Mouse (Mus musculus) cerebellum, adult 11 months (tissue): ENCODE data around the gene Slc17a8.
"Not testable (repeated sequence)": the region's sequence is repeated elsewhere in the genome, so short reads cannot be mapped to it uniquely, and the experiment has no call there.

ENCODE experiments used
- DNase-seq: peaks from one replicate; pipeline ENCODE4 v3.0.0; 2022

Gene Slc17a8

DNA sequence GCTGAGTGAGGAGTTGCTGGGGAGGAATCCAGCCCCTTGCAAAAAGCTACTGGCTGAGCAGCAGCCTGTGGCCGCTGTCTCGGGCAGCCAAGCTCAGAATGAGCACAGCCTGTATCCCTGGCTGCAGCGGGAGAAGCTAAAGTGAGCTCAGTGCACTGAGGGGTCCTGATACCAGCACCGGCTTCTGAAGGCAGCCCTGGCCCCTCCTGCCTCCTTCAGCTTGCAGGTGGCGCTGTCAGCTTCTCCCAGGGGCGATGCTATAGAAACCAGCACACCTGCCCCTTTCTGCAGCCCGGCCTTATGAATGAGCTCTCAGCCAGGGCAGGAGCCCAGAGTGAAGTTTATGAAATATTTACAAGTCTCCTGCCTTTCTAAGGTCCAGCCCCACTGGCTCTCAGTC, at the start of gene Slc17a8:
TSS of gene Slc17a8 (minus strand) at position 125 of the 400 bp plus-strand sequence.
- DNase-seq = no peak

DNA sequence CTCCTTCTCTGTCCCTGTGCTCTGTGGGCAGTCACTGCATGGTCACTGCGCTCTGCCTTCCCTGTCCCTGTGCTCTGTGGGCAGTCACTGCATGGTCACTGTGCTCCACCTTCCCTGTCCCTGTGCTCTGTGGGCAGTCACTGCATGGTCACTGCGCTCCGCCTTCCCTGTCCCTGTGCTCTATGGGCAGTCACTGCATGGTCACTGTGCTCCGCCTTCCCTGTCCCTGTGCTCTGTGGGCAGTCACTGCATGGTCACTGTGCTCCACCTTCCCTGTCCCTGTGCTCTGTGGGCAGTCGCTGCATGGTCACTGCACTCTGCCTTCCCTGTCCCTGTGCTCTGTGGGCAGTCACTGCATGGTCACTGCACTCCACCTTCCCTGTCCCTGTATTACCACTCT, 49.3 kb upstream of the Slc17a8 start:
- DNase-seq = not testable (repeated sequence)

GRCm38 (mm10) chr10:89667571-89667970, 46.5 kb upstream of the Slc17a8 start:
- no peak for DNase-seq

GRCm38 (mm10) chr10:89665679-89666078, 44.6 kb upstream of the Slc17a8 start:
- peak; percentile 56 for DNase-seq

GRCm38 (mm10) chr10:89664977-89665645, 44.1 kb upstream of the Slc17a8 start:
- DNase-seq = no peak

DNA sequence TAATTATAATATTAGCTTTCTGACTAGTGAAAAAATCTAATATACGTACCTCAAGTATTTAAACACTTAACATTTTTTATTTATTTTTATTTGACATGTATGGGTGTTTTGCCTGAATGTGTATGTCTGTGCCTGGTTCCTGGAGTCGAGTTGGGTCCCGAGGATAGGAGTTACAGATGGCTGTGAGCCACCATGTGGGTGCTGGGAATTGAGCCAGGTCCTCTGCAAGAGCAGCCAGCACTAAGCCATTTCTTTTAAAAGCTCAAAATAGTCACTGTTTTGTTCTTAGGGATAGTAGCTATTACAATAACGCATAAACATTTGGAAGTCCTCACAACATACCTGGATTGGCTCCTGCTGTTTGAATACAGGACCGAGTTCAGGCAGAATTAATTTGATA, 35.3 kb upstream of the Slc17a8 start:
- peak; percentile 52 for DNase-seq

- no peak for DNase-seq
These were observed 31.9 kb upstream of the Slc17a8 start for GRCm38 (mm10) chr10:89652912-89653311.

DNA sequence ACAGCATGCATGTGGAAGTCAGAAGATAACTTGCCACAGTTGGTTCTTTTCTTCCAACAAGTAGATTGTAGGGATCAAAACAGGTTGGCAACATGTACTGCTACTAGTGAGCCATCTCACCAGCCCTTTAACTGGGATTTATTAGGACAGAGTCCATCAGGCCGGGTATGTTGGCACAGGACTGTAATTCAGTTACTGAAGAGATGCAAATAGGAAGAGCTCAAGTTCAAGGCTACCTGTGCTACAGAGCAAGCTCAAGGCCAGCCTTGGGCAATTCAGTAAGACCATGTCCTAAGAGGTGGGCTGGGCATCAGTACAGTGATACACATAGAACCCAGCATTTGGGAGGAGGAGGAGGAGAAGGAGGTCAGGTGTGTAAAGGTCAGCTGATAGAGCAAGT, 30.6 kb upstream of the Slc17a8 start:
- DNase-seq = no peak

DNA sequence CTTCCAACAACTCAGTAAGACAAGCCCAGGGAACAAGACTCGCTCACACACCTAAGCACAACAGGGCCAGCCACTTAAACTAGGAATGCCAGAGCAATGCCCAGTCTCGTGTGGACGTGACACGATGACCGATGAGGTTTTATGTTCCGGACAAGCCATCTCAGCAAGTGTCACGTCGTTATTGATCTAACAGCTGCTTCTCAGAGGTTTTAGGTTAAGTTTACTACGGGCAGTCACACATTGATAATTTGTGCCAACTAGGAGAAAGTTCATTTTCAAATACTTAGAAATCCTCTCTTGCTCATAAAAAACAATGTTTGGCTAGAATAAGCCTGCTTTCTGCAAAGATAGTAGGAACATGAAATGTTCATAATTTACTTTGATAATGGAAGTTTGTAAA, 25.9 kb upstream of the Slc17a8 start:
- no peak for DNase-seq

DNA sequence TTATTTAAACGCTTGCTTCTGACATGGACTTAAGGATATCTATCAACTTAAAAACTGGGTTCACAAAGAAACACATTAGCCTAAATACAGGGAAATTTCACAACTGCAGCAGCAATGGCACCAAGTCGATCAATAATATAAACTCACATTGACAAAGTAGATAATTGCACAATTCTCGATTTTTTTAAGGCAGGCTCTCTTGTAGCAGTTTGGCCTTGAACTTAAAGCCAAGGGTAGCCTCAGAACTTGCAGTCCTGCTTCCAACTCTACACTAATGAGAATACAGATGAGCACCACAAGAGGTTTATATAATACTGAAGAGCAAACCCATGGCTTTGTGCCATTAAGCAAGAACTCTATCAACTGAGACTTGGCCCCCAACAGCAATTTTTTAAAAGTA, 15.9 kb upstream of the Slc17a8 start:
- DNase-seq = no peak

GRCm38 (mm10) chr10:89635018-89635417, 14.0 kb upstream of the Slc17a8 start:
- peak; percentile 39 for DNase-seq

DNA sequence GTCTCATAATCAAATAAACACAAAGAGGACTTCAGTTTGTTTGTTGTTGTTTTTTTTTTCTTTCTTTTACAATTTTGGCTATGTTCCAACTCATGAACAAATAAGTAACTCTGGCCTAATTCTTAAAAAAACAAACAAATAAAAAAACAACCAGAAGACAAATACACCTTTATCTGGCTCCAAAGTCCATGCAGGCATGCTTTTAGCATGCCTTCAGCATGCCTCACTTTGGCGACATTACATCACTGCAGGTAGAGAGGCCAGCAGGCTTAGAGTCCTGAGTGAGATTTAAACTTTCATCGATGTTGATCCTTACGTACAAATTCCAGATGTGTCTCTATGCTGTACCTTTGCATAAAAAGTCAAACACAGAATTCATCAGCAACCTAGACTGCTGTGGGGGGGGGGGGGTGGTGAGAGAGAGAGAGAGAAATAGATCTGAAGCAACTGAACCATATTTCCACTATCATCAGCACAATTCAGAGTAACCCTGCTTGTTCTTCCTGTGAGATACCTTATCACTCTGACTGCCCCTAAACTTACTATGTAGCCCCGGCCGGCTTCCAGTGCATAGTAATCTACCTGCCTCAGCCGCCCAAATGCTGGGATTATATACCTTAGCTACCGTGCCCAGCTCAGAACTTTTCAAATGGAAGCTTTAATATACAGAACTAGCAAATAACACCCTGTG, 12.8 kb upstream of the Slc17a8 start:
- no peak for DNase-seq

GRCm38 (mm10) chr10:89633121-89633520, 12.1 kb upstream of the Slc17a8 start:
- no peak for DNase-seq

GRCm38 (mm10) chr10:89631831-89632230, 10.8 kb upstream of the Slc17a8 start:
- DNase-seq = no peak

- DNase-seq = no peak
These were observed 9.5 kb upstream of the Slc17a8 start for GRCm38 (mm10) chr10:89630564-89630963.

- DNase-seq = peak; percentile 32
These were observed 9.0 kb upstream of the Slc17a8 start for GRCm38 (mm10) chr10:89630052-89630451.

GRCm38 (mm10) chr10:89626714-89627113, 5.7 kb upstream of the Slc17a8 start:
- DNase-seq = no peak

DNA sequence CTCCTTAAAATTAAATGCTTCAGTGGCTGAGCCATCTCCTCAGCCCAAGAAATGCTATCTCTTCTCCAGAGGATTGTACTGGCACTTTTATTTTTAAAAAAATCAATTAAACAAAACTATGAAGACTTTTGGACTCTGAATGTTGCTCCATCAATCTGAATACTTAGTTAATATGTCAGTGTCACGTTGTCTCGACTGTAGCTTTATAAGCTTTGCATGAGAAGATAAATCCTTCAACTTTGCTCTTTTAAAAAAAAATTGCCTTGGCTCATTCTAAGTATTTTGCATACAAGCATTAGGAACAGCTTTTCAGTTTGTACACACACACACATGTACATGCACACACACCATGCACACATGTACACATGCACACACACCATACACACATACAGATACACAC, 3.1 kb upstream of the Slc17a8 start:
- no peak for DNase-seq

GRCm38 (mm10) chr10:89599311-89599710, 21.7 kb downstream of the Slc17a8 start:
- DNase-seq = no peak

DNA sequence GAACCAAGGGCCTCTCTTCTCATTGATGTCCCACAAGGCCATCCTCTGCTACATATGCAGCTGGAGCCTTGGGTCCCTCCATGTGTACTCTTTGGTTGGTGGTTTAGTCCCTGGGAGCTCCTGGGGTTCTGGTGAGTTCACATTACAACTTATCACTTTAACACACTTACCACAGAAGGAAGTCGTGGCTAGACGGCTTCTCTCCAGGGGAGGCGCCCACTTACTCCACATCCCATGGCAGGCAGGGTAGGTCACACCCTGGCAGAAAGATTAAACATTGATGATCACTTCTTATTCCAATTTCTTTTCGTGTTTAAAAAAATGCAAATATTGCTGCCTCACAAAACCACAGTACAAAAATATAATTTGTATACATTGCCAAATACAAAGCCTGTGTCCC, 23.8 kb downstream of the Slc17a8 start:
- DNase-seq = no peak

- no peak for DNase-seq
These were observed 25.1 kb downstream of the Slc17a8 start for GRCm38 (mm10) chr10:89595935-89596334.

DNA sequence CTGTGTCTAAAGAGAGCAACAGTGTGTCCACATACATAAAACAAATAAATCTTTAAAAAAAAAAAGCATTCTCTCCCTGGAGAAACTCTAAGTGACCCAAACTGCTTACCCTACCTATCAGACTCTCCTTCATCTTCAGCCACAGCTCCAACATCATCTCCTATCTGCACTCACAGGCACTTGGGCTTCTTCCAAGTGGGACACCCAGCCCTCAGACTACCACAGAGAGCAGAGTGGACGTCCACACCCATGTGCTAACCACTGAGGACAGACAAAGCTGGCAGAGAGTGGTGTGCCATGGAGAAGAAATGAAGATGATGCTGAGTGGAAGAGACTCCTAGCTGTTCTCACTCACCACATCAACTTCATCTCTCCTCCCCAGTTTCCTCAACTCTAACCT, 25.5 kb downstream of the Slc17a8 start:
- no peak for DNase-seq

GRCm38 (mm10) chr10:89594309-89594708, 26.7 kb downstream of the Slc17a8 start:
- DNase-seq = no peak

GRCm38 (mm10) chr10:89592797-89593196, 28.3 kb downstream of the Slc17a8 start:
- DNase-seq = no peak

DNA sequence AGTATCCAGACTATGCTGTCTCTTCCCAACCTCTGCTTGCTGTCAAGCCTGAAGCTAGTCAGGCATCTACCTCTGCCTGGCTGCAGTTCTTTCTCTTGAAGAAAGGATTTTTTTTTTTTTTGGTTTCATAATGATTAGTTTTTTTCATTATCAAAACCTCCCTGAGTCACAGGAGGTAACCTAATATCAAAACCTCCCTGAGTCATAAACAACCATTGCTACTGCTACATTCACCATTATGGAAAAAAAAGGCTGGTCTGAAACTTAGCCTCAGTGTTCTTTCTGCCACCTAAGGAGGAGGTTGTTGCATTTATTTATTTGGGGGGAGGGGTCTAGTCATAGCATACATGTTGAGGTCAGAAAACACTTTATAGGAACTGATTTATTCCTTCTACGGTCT, 31.2 kb downstream of the Slc17a8 start:
- no peak for DNase-seq
